ENCODE assay signal across 33 mouse cellular contexts in the genomic region with DNA sequence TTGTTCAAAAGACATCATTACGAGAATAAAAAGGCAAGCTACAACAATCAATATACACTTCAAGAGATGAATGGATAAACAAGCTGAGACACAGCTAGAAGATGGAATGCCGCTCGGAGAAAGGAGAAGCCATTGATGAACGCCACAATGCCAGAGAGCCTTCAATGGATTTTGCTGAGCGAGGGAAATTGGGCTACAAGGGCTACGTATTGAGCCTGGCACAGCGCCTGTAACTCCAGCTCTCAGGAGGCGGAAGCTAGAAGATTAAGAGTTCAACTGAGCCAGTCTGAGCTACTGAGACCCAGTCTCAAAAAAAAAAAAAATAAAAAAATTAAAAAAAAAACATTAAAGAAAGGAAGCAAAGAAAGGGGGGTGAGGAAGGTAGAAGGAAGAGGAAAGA. TPM values are rescaled to one million over a fixed set of nuclear protein-coding genes. Genes with fewer than 3 reads are reported as not detected.
DNase-seq lines count a peak whose midpoint lies in the region; ATAC-seq and TF ChIP-seq lines count a peak whose summit lies in the region.
"Had no signal": no experiment of that assay in that cellular context is flagged by ENCODE, and none has a peak within 500 bp of the region (broad histone marks: within the 10 kb centered on the region; RNA-seq: fewer than 3 reads in every experiment).

No protein-coding gene starts in this region.

- no peak overlapping the region for H3K4me2 ChIP-seq in forebrain, embryonic 14.5 days (ENCODE audit: low read length)
- no peak overlapping the region for H3K4me2 ChIP-seq in forebrain, embryonic 12.5 days
- H3K4me2 ChIP-seq in lung, embryonic 14.5 days, result no peak overlapping the region
- H3K4me2 ChIP-seq: embryonic facial prominence, embryonic 12.5 days; embryonic facial prominence, embryonic 15.5 days; heart, embryonic 11.5 days; hindbrain, embryonic 13.5 days had no signal

- peak; percentile 57 for DNase-seq in forebrain, embryonic 14.5 days (ENCODE audit: low spot score)
- peak; percentile 45 for DNase-seq in lung, embryonic 14.5 days
- DNase-seq in lung, postnatal 36 days, result no peak
- DNase-seq in ES-E14 (ENCODE audit: low read depth, low spot score), result no peak
- DNase-seq: adrenal gland, adult 2 months; adrenal gland, postnatal 14 days; B cell, adult 2 months; cerebellum, adult 11-12 months; cerebellum, adult 8-10 months; forebrain, postnatal 0 days; gastrocnemius, adult 2 months; gastrocnemius, postnatal 14 days; heart, adult 11 months; kidney, adult 18-20 months had no signal

- 43% methylated on average over 8 of the region's 8 CpGs for WGBS in forebrain, embryonic 14.5 days
- WGBS in forebrain, embryonic 12.5 days, result 66% methylated on average over 8 of the region's 8 CpGs
- WGBS in lung, embryonic 14.5 days, result 66% methylated on average over 8 of the region's 8 CpGs

- no peak overlapping the region for H3K9ac ChIP-seq in forebrain, embryonic 14.5 days (ENCODE audit: low read length)
- H3K9ac ChIP-seq in forebrain, embryonic 12.5 days, result no peak overlapping the region
- no peak overlapping the region for H3K9ac ChIP-seq in lung, embryonic 14.5 days
- no peak overlapping the region for H3K9ac ChIP-seq in ES-E14 (ENCODE audit: insufficient read depth, low read depth, low read length, poor library complexity, severe bottlenecking)
- H3K9ac ChIP-seq: embryonic facial prominence, embryonic 12.5 days; embryonic facial prominence, embryonic 15.5 days; forebrain, postnatal 0 days; hindbrain, embryonic 13.5 days had no signal

- H3K36me3 ChIP-seq in forebrain, embryonic 14.5 days (ENCODE audit: control insufficient read depth, insufficient read depth, low read length), result no peaks in the 10 kb centered on the region
- H3K36me3 ChIP-seq in forebrain, embryonic 12.5 days (replicated peaks), result no peaks in the 10 kb centered on the region
- no peaks in the 10 kb centered on the region for H3K36me3 ChIP-seq in lung, embryonic 14.5 days (ENCODE audit: insufficient read depth)
- H3K36me3 ChIP-seq in ES-E14 (ENCODE audit: control insufficient read depth, insufficient read depth, low read length, poor library complexity, severe bottlenecking), result no peaks in the 10 kb centered on the region
- H3K36me3 ChIP-seq: embryonic facial prominence, embryonic 12.5 days; embryonic facial prominence, embryonic 15.5 days; hindbrain, embryonic 13.5 days had no signal

- in situ Hi-C loops in ES-E14 (cut with MboI; ENCODE audit: low sequenced_read_pairs in 2 of 2, unreplicated experiment in 2 of 2), result loop anchor here in 1 of 2 experiments (10.0 kb wide), 1 partner anchor 132 kb away; the partner anchor contains the start of gene Slc35f6

- no peak overlapping the region for H3K27ac ChIP-seq in forebrain, embryonic 14.5 days (ENCODE audit: low read depth, low read length)
- H3K27ac ChIP-seq in forebrain, embryonic 12.5 days, result no peak overlapping the region
- H3K27ac ChIP-seq in lung, embryonic 14.5 days (ENCODE audit: low read depth), result no peak overlapping the region
- H3K27ac ChIP-seq in ES-E14 (ENCODE audit: insufficient read depth, low read depth, low read length, poor library complexity, severe bottlenecking), result no peak overlapping the region
- H3K27ac ChIP-seq: embryonic facial prominence, embryonic 12.5 days; gastrocnemius, adult 2 months; hindbrain, embryonic 13.5 days had no signal

- no peak for TF ChIP-seq CTCF in lung, embryonic 14.5 days (IDR thresholded peaks at IDR 0.05; ENCODE audit: low read depth)

- H3K4me3 ChIP-seq in forebrain, embryonic 14.5 days (ENCODE audit: low read depth, low read length), result no peak overlapping the region
- H3K4me3 ChIP-seq in forebrain, embryonic 12.5 days (replicated peaks), result no peak overlapping the region
- H3K4me3 ChIP-seq in lung, embryonic 14.5 days (ENCODE audit: low read depth, low read length), result no peak overlapping the region
- H3K4me3 ChIP-seq in ES-E14 (ENCODE audit: insufficient read depth in 1 of 2, low read depth in 1 of 2, low read length in 2 of 2, poor library complexity in 1 of 2, severe bottlenecking in 1 of 2), result no peak overlapping the region
- H3K4me3 ChIP-seq: embryonic facial prominence, embryonic 12.5 days; embryonic facial prominence, embryonic 15.5 days; gastrocnemius, adult 2 months; hindbrain, embryonic 13.5 days had no signal

- no peaks in the 10 kb centered on the region for H3K9me3 ChIP-seq in forebrain, embryonic 14.5 days (replicated peaks; ENCODE audit: control insufficient read depth, low read length)
- H3K9me3 ChIP-seq in forebrain, embryonic 12.5 days, result no peaks in the 10 kb centered on the region
- H3K9me3 ChIP-seq in lung, embryonic 14.5 days (ENCODE audit: low read depth, low read length), result no peaks in the 10 kb centered on the region
- no peaks in the 10 kb centered on the region for H3K9me3 ChIP-seq in ES-E14 (ENCODE audit: control insufficient read depth, insufficient read depth, low read depth, low read length)
- H3K9me3 ChIP-seq: embryonic facial prominence, embryonic 12.5 days; embryonic facial prominence, embryonic 15.5 days; hindbrain, embryonic 13.5 days had no signal

- no peaks in the 10 kb centered on the region for H3K4me1 ChIP-seq in forebrain, embryonic 14.5 days (ENCODE audit: control insufficient read depth, insufficient read depth, low read length)
- no peaks in the 10 kb centered on the region for H3K4me1 ChIP-seq in forebrain, embryonic 12.5 days
- peaks cover 7% of the 10 kb centered on the region for H3K4me1 ChIP-seq in lung, embryonic 14.5 days (ENCODE audit: insufficient read depth)
- no peaks in the 10 kb centered on the region for H3K4me1 ChIP-seq in ES-E14 (ENCODE audit: control insufficient read depth in 2 of 2, insufficient read depth in 2 of 2, low read length in 2 of 2, poor library complexity in 1 of 2)
- H3K4me1 ChIP-seq: embryonic facial prominence, embryonic 12.5 days; hindbrain, embryonic 13.5 days had no signal

- ATAC-seq in forebrain, embryonic 14.5 days, result no peak
- no peak for ATAC-seq in forebrain, embryonic 12.5 days (ENCODE audit: low FRiP score)
- ATAC-seq in lung, embryonic 14.5 days (ENCODE audit: insufficient read depth), result no peak
- ATAC-seq in inflammation-experienced regulatory T-cells, adult 6 months, result no peak
- ATAC-seq: forebrain, postnatal 0 days; intestine, embryonic 16.5 days had no signal

- no peaks in the 10 kb centered on the region for H3K27me3 ChIP-seq in forebrain, embryonic 14.5 days (replicated peaks; ENCODE audit: control insufficient read depth, insufficient read depth, low read length)
- no peaks in the 10 kb centered on the region for H3K27me3 ChIP-seq in forebrain, embryonic 12.5 days
- no peaks in the 10 kb centered on the region for H3K27me3 ChIP-seq in lung, embryonic 14.5 days (ENCODE audit: insufficient read depth, low read length)
- H3K27me3 ChIP-seq: embryonic facial prominence, embryonic 12.5 days; embryonic facial prominence, embryonic 15.5 days; hindbrain, embryonic 13.5 days had no signal

TF ChIP-seq in ES-E14, 5 proteins besides CTCF, POLR2A, EP300 and RAD21:
- TF ChIP-seq MAFK (IDR thresholded peaks at IDR 0.05; ENCODE audit: insufficient read depth, low read depth, low read length), result peak; percentile 38; the same call in 1 of the 2 replicates
- TF ChIP-seq HCFC1 (IDR thresholded peaks at IDR 0.05; ENCODE audit: borderline replicate concordance, insufficient read depth, low read length), result no peak
- no peak for TF ChIP-seq ZC3H11A (IDR thresholded peaks at IDR 0.05; ENCODE audit: borderline replicate concordance, low read depth, low read length)
- TF ChIP-seq CHD2 (IDR thresholded peaks at IDR 0.05; ENCODE audit: low read depth, low read length), result no peak
- no peak for TF ChIP-seq ZNF384 (IDR thresholded peaks at IDR 0.05; ENCODE audit: low read depth, low read length)

RNA-seq across cellular contexts. Expression of gene Cib4, which starts 32.5 kb away (rescaled TPM):
- not detected in 2 replicates for polyA plus RNA-seq in forebrain, embryonic 14.5 days (2014; fragmentation: Nextera tagmentation; extraction: Ambion mirVana)
- polyA plus RNA-seq in forebrain, embryonic 12.5 days (2016; fragmentation: Nextera tagmentation; extraction: Ambion mirVana), result not detected in 2 replicates
- polyA plus RNA-seq in lung, embryonic 14.5 days (2014; fragmentation: Nextera tagmentation; extraction: Ambion mirVana), result 0.26 TPM in 1 of 2 replicates, not detected in the other
- total RNA-seq in ES-E14 (2012; rRNA removed), result not detected in 2 replicates
- polyA plus RNA-seq in inflammation-experienced regulatory T-cells, adult 6 months (2017; shearing (Covaris generic)), result not detected
- total RNA-seq: CH12.LX; common myeloid progenitor, adult 5-6 weeks; forebrain, postnatal 0 days; gastrocnemius, adult 2 months; gastrocnemius, postnatal 14 days; gastrocnemius, postnatal 4 days; heart, adult 8-10 months; heart, postnatal 25 days; hematopoietic stem cell, adult 5-6 weeks; MEL had no signal
- polyA plus RNA-seq: embryonic facial prominence, embryonic 12.5 days; forebrain, embryonic 11.5 days; forebrain, postnatal 0 days; frontal cortex, adult 2 months; heart, embryonic 11.5 days; heart, embryonic 14.5 days; heart, postnatal 0 days; hindbrain, embryonic 13.5 days; intestine, embryonic 16.5 days had no signal

RNA-seq across cellular contexts. Expression of gene 1700001C02Rik, which starts 47.3 kb away (rescaled TPM):
- 1.4 and 1.9 TPM in 2 replicates for polyA plus RNA-seq in forebrain, embryonic 14.5 days (2014; fragmentation: Nextera tagmentation; extraction: Ambion mirVana)
- not detected in 2 replicates for polyA plus RNA-seq in forebrain, embryonic 12.5 days (2016; fragmentation: Nextera tagmentation; extraction: Ambion mirVana)
- not detected in 2 replicates for polyA plus RNA-seq in lung, embryonic 14.5 days (2014; fragmentation: Nextera tagmentation; extraction: Ambion mirVana)
- not detected in 2 replicates for total RNA-seq in ES-E14 (2012; rRNA removed)
- not detected for polyA plus RNA-seq in inflammation-experienced regulatory T-cells, adult 6 months (2017; shearing (Covaris generic))
- total RNA-seq: adrenal gland, adult 2 months; adrenal gland, postnatal 14 days; adrenal gland, postnatal 4 days; CH12.LX; common myeloid progenitor, adult 5-6 weeks; gastrocnemius, adult 2 months; gastrocnemius, postnatal 14 days; gastrocnemius, postnatal 4 days; heart, adult 8-10 months; heart, postnatal 25 days; hematopoietic stem cell, adult 5-6 weeks; MEL had no signal
- polyA plus RNA-seq: adrenal gland, adult 2 months; embryonic facial prominence, embryonic 12.5 days; forebrain, embryonic 11.5 days; frontal cortex, adult 2 months; heart, embryonic 11.5 days; heart, embryonic 14.5 days; heart, postnatal 0 days; intestine, embryonic 16.5 days had no signal

RNA-seq across cellular contexts. Expression of gene Otof, which starts 51.4 kb away (rescaled TPM):
- polyA plus RNA-seq in forebrain, embryonic 14.5 days (2014; fragmentation: Nextera tagmentation; extraction: Ambion mirVana), result 0.55 and 0.91 TPM in 2 replicates
- 0.19 and 0.23 TPM in 2 replicates for polyA plus RNA-seq in forebrain, embryonic 12.5 days (2016; fragmentation: Nextera tagmentation; extraction: Ambion mirVana)
- polyA plus RNA-seq in lung, embryonic 14.5 days (2014; fragmentation: Nextera tagmentation; extraction: Ambion mirVana), result 1.4 and 1.7 TPM in 2 replicates
- 0.18 and 0.26 TPM in 2 replicates for total RNA-seq in ES-E14 (2012; rRNA removed)
- not detected for polyA plus RNA-seq in inflammation-experienced regulatory T-cells, adult 6 months (2017; shearing (Covaris generic))
- total RNA-seq: common myeloid progenitor, adult 5-6 weeks; heart, postnatal 25 days; hematopoietic stem cell, adult 5-6 weeks; MEL had no signal

Comparison
In these comparisons a context has a peak if more than half of its experiments do, and no peak if none do; other contexts are left out.
1. DNase-seq: peak in forebrain, embryonic 14.5 days (single experiment) and lung, embryonic 14.5 days (single experiment); none in lung, postnatal 36 days (single experiment) and ES-E14 (single experiment).